Mouse (Mus musculus): ENCODE results near the gene Tspan11.

Gene Tspan11

GRCm38 (mm10) chr6:127887511-127888421 lies at the start of gene Tspan11:
TSS of gene Tspan11 (plus strand) at chr6:127887589.
- no peak for TF ChIP-seq GATA4 (IDR thresholded peaks at IDR 0.05; ENCODE audit: insufficient replicate concordance, low read length)

DNA sequence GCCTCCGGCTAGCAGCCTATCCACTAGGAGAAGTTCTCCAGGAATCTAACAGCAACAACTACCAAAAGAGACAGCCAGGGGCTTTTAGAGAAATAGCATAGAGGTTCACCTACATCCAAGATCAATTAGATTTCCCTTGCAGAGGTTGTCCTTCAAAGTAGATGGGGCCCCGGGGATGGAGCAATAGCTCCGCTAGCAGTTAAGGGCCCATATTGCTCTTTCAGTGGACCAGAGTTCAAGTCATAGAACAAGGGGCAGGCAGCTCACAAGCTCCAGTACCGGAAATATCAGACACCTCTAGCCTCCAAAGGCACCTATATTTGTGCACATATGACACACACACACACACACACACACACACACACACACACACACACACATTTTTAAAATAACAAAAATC lies 49.5 kb upstream of the Tspan11 start:
- no peak for TF ChIP-seq GATA4 (IDR thresholded peaks at IDR 0.05; ENCODE audit: insufficient replicate concordance, low read length)

- no peak for TF ChIP-seq GATA4 (IDR thresholded peaks at IDR 0.05; ENCODE audit: insufficient replicate concordance, low read length)
Measured at GRCm38 (mm10) chr6:127839538-127839937, 47.9 kb upstream of the Tspan11 start.

GRCm38 (mm10) chr6:127840171-127840570 lies 47.2 kb upstream of the Tspan11 start:
- no peak for TF ChIP-seq GATA4 (IDR thresholded peaks at IDR 0.05; ENCODE audit: insufficient replicate concordance, low read length)

DNA sequence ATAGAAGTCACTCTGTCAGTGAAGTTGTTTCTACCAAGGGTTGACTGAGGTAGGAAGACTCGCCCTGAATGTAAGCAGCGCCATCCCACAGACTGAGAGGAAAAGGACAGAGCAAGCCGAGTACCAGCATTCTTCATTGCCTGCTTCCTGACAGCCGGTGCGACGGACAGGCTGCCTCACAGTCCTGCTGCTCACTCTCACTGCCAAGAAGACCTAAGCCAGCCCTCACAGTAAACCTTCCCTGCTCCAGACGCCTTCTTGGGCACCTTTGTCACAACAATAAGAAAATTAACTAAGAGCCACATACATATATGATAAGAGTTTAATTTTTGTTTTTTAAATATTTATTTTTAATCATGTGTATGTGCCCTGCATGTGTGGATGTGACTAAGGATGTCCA lies 46.1 kb upstream of the Tspan11 start:
- TF ChIP-seq GATA4 (IDR thresholded peaks at IDR 0.05; ENCODE audit: insufficient replicate concordance, low read length) = no peak

DNA sequence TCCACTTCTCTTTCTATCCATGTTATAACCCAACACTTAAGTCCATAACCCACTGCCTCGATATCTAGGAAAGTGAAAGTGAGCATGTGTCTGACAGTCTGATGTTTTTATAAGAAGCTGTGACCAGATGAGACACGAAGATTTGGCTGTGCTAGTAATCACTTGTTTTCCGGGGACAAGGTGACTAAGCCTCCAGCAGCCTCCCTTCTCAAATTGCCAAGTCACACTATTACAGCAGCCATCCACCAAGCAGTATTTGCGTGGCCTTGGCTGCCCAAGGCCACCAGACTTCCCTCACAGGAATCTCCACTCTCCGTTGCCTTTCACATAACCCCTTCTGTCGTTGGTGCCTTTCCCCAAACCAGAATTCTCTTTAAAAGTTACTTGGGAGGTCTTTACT lies 40.9 kb upstream of the Tspan11 start:
- TF ChIP-seq GATA4 (IDR thresholded peaks at IDR 0.05; ENCODE audit: insufficient replicate concordance, low read length) = no peak

DNA sequence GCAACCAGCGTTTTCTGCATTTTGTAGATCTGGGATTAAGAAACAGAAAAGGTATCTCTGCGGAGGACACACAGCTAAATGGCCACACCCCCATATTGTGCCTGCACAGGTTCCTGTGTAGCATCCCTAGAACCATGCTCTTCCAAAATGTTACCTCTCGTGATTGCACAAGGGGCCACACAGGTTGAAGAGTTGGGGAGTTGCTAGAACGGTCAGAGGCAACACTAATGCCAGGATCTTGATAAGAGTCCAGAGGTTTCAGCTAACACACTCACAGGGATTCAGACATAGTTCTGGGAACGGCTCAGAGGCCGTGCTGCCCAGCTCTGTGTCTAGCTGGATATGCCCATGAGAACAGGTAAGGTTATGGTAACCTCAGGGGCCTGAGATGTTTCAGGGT lies 37.9 kb upstream of the Tspan11 start:
- TF ChIP-seq GATA4 (IDR thresholded peaks at IDR 0.05; ENCODE audit: insufficient replicate concordance, low read length) = no peak

GRCm38 (mm10) chr6:127851611-127852010 lies 35.8 kb upstream of the Tspan11 start:
- no peak for TF ChIP-seq GATA4 (IDR thresholded peaks at IDR 0.05; ENCODE audit: insufficient replicate concordance, low read length)

- no peak for TF ChIP-seq GATA4 (IDR thresholded peaks at IDR 0.05; ENCODE audit: insufficient replicate concordance, low read length)
Measured at GRCm38 (mm10) chr6:127853241-127853640, 34.1 kb upstream of the Tspan11 start.

GRCm38 (mm10) chr6:127853771-127854687 lies 33.4 kb upstream of the Tspan11 start:
- no peak for TF ChIP-seq GATA4 (IDR thresholded peaks at IDR 0.05; ENCODE audit: insufficient replicate concordance, low read length)

- TF ChIP-seq GATA4 (IDR thresholded peaks at IDR 0.05; ENCODE audit: insufficient replicate concordance, low read length) = no peak
Measured at GRCm38 (mm10) chr6:127854688-127855013, 32.7 kb upstream of the Tspan11 start.

DNA sequence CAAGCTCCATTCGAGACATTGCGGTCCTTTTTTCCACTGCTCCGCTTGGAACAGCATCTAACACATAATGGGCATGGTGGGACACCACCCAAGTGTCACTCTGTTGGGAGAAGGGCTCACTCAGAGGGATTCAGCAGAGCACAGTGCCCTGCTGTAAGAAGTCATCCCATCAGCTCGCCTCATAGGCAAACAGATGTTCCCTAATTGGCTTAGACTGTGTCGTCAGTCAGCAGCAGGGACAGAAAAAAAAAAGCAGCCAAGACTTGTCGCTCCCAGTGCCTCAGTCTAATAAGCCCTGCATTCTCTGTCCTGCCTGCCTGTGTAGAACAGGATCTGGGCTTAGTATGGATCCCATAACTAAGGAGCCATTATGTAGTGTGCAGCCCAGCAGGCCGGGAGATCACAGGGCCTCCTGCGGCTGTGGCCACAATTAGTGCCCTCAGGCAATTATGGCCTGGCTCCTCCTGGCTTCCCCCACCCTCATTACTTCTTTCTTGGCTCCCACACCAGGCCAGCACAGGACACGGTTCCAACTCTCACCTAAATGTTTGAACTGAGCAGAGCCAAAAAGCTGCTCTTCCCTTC lies 31.6 kb upstream of the Tspan11 start:
- no peak for TF ChIP-seq GATA4 (IDR thresholded peaks at IDR 0.05; ENCODE audit: insufficient replicate concordance, low read length)

DNA sequence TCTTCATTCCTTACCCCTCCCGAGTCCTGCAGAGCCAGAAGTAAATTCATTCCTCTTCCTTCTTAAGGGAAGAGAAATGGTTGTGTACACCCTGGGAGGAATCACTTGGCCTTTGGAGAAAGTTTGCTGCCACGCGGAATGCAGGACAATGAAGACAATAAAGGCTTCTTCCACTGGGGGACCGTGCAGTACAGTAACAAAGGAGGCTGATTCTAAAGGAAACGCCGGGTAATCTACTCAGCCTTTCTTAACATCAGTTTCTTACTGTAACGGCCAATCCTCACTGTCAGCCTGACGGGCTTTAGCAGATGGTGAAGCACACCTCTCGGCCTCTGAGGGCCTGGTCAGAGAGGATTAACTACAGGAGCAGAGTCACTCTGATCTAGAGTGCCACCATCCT lies 25.4 kb upstream of the Tspan11 start:
- TF ChIP-seq GATA4 (IDR thresholded peaks at IDR 0.05; ENCODE audit: insufficient replicate concordance, low read length) = no peak

DNA sequence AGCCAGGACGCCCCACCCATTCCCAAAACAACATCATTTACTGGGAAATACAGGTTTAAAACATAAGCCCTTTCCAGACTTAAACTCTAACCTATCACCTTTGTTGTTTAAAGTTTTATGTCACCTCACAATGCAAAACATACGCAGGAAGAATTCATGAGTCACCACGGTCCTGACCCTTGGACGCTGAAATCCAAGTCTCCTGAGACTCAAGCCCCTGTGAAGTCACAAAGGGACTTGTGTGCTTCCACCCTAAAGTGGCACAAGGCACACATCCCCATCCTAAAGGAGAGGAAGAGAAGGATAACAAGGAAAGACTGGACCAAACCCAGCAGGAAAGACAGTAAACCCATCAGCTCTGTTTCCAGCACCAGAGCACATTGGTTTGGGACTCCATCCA lies 22.0 kb upstream of the Tspan11 start:
- no peak for TF ChIP-seq GATA4 (IDR thresholded peaks at IDR 0.05; ENCODE audit: insufficient replicate concordance, low read length)

- TF ChIP-seq GATA4 (IDR thresholded peaks at IDR 0.05; ENCODE audit: insufficient replicate concordance, low read length) = no peak
Measured at GRCm38 (mm10) chr6:127868546-127868945, 18.8 kb upstream of the Tspan11 start.

DNA sequence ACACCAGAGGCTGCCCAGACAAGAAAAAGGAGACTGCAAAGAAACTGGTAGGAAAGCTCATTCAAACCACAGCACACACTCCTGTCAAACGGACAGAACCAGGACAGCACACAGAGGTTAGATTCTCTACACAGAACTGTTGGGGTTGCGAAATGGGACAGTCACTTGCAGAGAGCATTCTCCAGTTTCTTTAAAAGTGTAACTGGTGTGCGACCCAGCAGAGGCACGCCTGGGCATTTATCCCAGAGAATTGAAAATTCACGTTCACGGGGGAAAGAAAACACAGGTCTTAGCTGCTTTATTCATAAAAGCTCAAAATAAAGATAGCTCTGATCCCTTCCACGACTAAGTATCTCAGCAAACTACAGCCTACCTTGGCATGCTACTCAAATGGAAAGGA lies 18.3 kb upstream of the Tspan11 start:
- no peak for TF ChIP-seq GATA4 (IDR thresholded peaks at IDR 0.05; ENCODE audit: insufficient replicate concordance, low read length)
